In the genomic region with DNA sequence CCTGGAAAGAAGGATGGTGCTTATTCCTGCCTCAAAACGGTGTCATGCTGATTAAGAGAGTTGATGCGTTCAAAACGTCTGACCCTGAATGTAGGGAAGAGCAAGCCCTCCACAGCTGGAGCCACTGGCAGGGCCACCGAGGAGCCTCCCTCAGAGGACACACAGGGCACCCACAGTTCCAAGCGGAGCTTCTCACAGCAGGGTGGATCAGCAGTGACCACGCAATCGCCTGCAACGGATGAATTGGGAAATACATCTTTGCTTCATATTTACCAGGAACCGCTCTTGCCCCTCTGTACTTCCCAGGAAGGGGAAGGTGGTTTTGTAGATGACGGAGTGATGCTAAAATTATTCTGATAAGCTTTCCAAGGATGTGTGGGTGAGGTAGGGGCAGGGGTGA, we compare ENCODE assay signal across 19 mouse cellular contexts.
DNase-seq lines count a peak whose midpoint lies in the region; ATAC-seq and TF ChIP-seq lines count a peak whose summit lies in the region.
"Had no signal": no experiment of that assay in that cellular context is flagged by ENCODE, and none has a peak within 500 bp of the region (broad histone marks: within the 10 kb centered on the region; RNA-seq: fewer than 3 reads in every experiment).

No protein-coding gene starts in this region.

- DNase-seq in embryonic facial prominence, embryonic 10.5 days (ENCODE audit: low spot score) = no peak
- peak; percentile 38 for DNase-seq in liver, postnatal 0 days
- peak; percentile 11 for DNase-seq in 416B (ENCODE audit: low read depth)
- no peak for DNase-seq in thymus, postnatal 14 days
- DNase-seq in hindbrain, embryonic 10.5 days (ENCODE audit: low spot score) = no peak
- DNase-seq: adrenal gland, postnatal 10 days; cerebellum, adult 18-20 months; cerebellum, adult 9-11 months; cerebellum, postnatal 36 days; gastrocnemius, postnatal 36 days; heart, adult 2 months had no signal

- ATAC-seq in embryonic facial prominence, embryonic 15.5 days (ENCODE audit: insufficient number of reproducible peaks, low FRiP score, low TSS enrichment, low read depth) = 0 out of 2 replicates have a peak, but pooled peaks have one; percentile 15
- peak; percentile 23; the same call in 1 of the 2 replicates for ATAC-seq in liver, postnatal 0 days
- ATAC-seq in liver, embryonic 12.5 days = no peak
- peak; percentile 94 for ATAC-seq in megakaryocyte progenitor cell, adult 5-6 weeks (replicated peaks; ENCODE audit: poor library complexity)
- ATAC-seq: forebrain, embryonic 14.5 days had no signal

- no peaks in the 10 kb centered on the region for H3K27me3 ChIP-seq in embryonic facial prominence, embryonic 15.5 days
- H3K27me3 ChIP-seq in embryonic facial prominence, embryonic 10.5 days (replicated peaks; ENCODE audit: low read depth, poor library complexity, severe bottlenecking) = peaks cover 9% of the 10 kb centered on the region
- H3K27me3 ChIP-seq in liver, postnatal 0 days (ENCODE audit: insufficient read depth, low read length) = no peaks in the 10 kb centered on the region
- peaks cover 8% of the 10 kb centered on the region; the same call in 1 of the 2 replicates for H3K27me3 ChIP-seq in liver, embryonic 12.5 days (replicated peaks)
- H3K27me3 ChIP-seq in hindbrain, embryonic 10.5 days (ENCODE audit: insufficient read depth, poor library complexity, severe bottlenecking) = no peaks in the 10 kb centered on the region
- H3K27me3 ChIP-seq: hindbrain, embryonic 15.5 days had no signal

- no peaks in the 10 kb centered on the region for H3K36me3 ChIP-seq in embryonic facial prominence, embryonic 15.5 days
- H3K36me3 ChIP-seq in embryonic facial prominence, embryonic 10.5 days (replicated peaks) = no peaks in the 10 kb centered on the region
- no peaks in the 10 kb centered on the region for H3K36me3 ChIP-seq in liver, postnatal 0 days (replicated peaks; ENCODE audit: insufficient read depth, low read length)
- H3K36me3 ChIP-seq in liver, embryonic 12.5 days = no peaks in the 10 kb centered on the region
- H3K36me3 ChIP-seq in hindbrain, embryonic 10.5 days = no peaks in the 10 kb centered on the region
- H3K36me3 ChIP-seq: forebrain, embryonic 10.5 days; heart, embryonic 12.5 days; hindbrain, embryonic 15.5 days had no signal

- no peak overlapping the region for H3K27ac ChIP-seq in embryonic facial prominence, embryonic 15.5 days (replicated peaks)
- H3K27ac ChIP-seq in embryonic facial prominence, embryonic 10.5 days (replicated peaks) = no peak overlapping the region
- peak overlapping the region; percentile 11; the same call in 1 of the 2 replicates for H3K27ac ChIP-seq in liver, postnatal 0 days (ENCODE audit: low read depth)
- H3K27ac ChIP-seq in liver, embryonic 12.5 days = no peak overlapping the region
- H3K27ac ChIP-seq in hindbrain, embryonic 10.5 days = no peak overlapping the region
- H3K27ac ChIP-seq: forebrain, embryonic 10.5 days; heart, adult 2 months; hindbrain, embryonic 15.5 days had no signal

- H3K4me3 ChIP-seq in embryonic facial prominence, embryonic 15.5 days (replicated peaks) = no peak overlapping the region
- no peak overlapping the region for H3K4me3 ChIP-seq in embryonic facial prominence, embryonic 10.5 days
- H3K4me3 ChIP-seq in liver, postnatal 0 days (ENCODE audit: low read depth, low read length) = peak overlapping the region; percentile 20
- H3K4me3 ChIP-seq in liver, embryonic 12.5 days = no peak overlapping the region
- no peak overlapping the region for H3K4me3 ChIP-seq in hindbrain, embryonic 10.5 days
- H3K4me3 ChIP-seq: erythroblast, embryonic 14.5 days; forebrain, embryonic 10.5 days; heart, adult 2 months; heart, embryonic 12.5 days; hindbrain, embryonic 15.5 days had no signal

- WGBS in embryonic facial prominence, embryonic 15.5 days = 38% methylated on average over 10 of the region's 10 CpGs
- WGBS in embryonic facial prominence, embryonic 10.5 days = 40% methylated on average over 10 of the region's 10 CpGs
- 23% methylated on average over 10 of the region's 10 CpGs for WGBS in liver, postnatal 0 days (ENCODE audit: insufficient replicate concordance)
- 19% methylated on average over 10 of the region's 10 CpGs for WGBS in liver, embryonic 12.5 days (ENCODE audit: insufficient replicate concordance)
- 40% methylated on average over 10 of the region's 10 CpGs for WGBS in hindbrain, embryonic 10.5 days

- H3K4me2 ChIP-seq in embryonic facial prominence, embryonic 15.5 days (replicated peaks) = no peak overlapping the region
- 0 out of 2 replicates have a peak overlapping the region, but pooled peaks have one; percentile 13 for H3K4me2 ChIP-seq in liver, postnatal 0 days (ENCODE audit: low read depth, low read length)
- no peak overlapping the region for H3K4me2 ChIP-seq in liver, embryonic 12.5 days
- H3K4me2 ChIP-seq: heart, embryonic 12.5 days; hindbrain, embryonic 15.5 days had no signal

- TF ChIP-seq CTCF in liver, postnatal 0 days (IDR thresholded peaks at IDR 0.05; ENCODE audit: low read depth) = no peak

- no peak for TF ChIP-seq EP300 in liver, postnatal 0 days (IDR thresholded peaks at IDR 0.05; ENCODE audit: low read depth)

- no peaks in the 10 kb centered on the region for H3K9me3 ChIP-seq in embryonic facial prominence, embryonic 15.5 days (replicated peaks)
- no peaks in the 10 kb centered on the region for H3K9me3 ChIP-seq in embryonic facial prominence, embryonic 10.5 days
- H3K9me3 ChIP-seq in liver, postnatal 0 days (ENCODE audit: low read length) = no peaks in the 10 kb centered on the region
- no peaks in the 10 kb centered on the region for H3K9me3 ChIP-seq in liver, embryonic 12.5 days (replicated peaks)
- no peaks in the 10 kb centered on the region for H3K9me3 ChIP-seq in hindbrain, embryonic 10.5 days
- H3K9me3 ChIP-seq: forebrain, embryonic 10.5 days; hindbrain, embryonic 15.5 days had no signal

- H3K9ac ChIP-seq in embryonic facial prominence, embryonic 15.5 days = no peak overlapping the region
- H3K9ac ChIP-seq in liver, postnatal 0 days (replicated peaks) = no peak overlapping the region
- no peak overlapping the region for H3K9ac ChIP-seq in liver, embryonic 12.5 days
- H3K9ac ChIP-seq: heart, embryonic 12.5 days; hindbrain, embryonic 15.5 days had no signal

- no peaks in the 10 kb centered on the region for H3K4me1 ChIP-seq in embryonic facial prominence, embryonic 15.5 days
- H3K4me1 ChIP-seq in embryonic facial prominence, embryonic 10.5 days = 0 out of 2 replicates have a peak, but pooled peaks cover 4% of the 10 kb centered on the region
- no peaks in the 10 kb centered on the region for H3K4me1 ChIP-seq in liver, postnatal 0 days (ENCODE audit: insufficient read depth)
- H3K4me1 ChIP-seq in liver, embryonic 12.5 days = no peaks in the 10 kb centered on the region
- peaks cover 13% of the 10 kb centered on the region; the same call in 1 of the 2 replicates for H3K4me1 ChIP-seq in hindbrain, embryonic 10.5 days (replicated peaks)
- H3K4me1 ChIP-seq: heart, embryonic 12.5 days; hindbrain, embryonic 15.5 days had no signal

Comparison
In these comparisons a context has a peak if more than half of its experiments do, and no peak if none do; other contexts are left out.
1. DNase-seq: peak in liver, postnatal 0 days (single experiment) and 416B (single experiment); none in embryonic facial prominence, embryonic 10.5 days (single experiment), thymus, postnatal 14 days (single experiment) and hindbrain, embryonic 10.5 days (single experiment).